Mouse (Mus musculus): ENCODE results near the gene Angptl2. TPM values are rescaled to one million over a fixed set of nuclear protein-coding genes. Genes with fewer than 3 reads are reported as not detected.

Gene Angptl2
- polyA plus RNA-seq, 1 experiment: 15.1 TPM

GRCm38 (mm10) chr2:33245350-33245749 is 29.5 kb downstream of the Angptl2 start:
- TF ChIP-seq POLR2A (IDR thresholded peaks at IDR 0.05; ENCODE audit: borderline replicate concordance, low read depth, low read length) (no peak), CTCF (IDR thresholded peaks at IDR 0.05; ENCODE audit: low read depth, low read length) (no peak)
- Histone ChIP-seq H3K4me3 (ENCODE audit: insufficient read depth, low read length) (no peak overlapping the region), H3K4me1 (ENCODE audit: control insufficient read depth, insufficient read depth, low read length) (peaks cover 16% of the 10 kb centered on the region), H3K27ac (ENCODE audit: insufficient read depth, low read depth, low read length) (no peak overlapping the region)

DNA sequence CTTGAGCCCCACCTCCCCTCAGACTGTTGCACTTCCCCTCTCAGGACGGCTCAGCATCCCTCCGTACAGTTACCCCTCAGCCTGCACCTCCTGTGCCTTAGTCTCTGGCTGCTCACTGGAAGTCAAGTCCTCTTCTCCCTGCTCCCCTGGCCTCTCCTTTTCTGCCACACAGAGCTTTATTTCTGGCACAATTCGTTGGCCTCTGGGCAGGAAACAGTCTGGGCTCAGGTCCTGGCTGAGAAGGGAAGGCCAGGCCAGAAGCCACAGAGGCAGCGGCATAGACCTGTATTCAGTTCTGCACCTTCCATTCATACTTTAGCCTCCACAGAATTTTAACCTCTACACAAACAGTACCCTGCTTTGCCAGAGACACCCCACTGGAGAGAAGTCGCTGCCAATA is 31.0 kb downstream of the Angptl2 start:
- peaks cover 5% of the 10 kb centered on the region for H3K4me1 ChIP-seq (ENCODE audit: control insufficient read depth, insufficient read depth, low read length)
- no peak overlapping the region for H3K27ac ChIP-seq (ENCODE audit: insufficient read depth, low read depth, low read length)
- TF ChIP-seq CTCF (IDR thresholded peaks at IDR 0.05; ENCODE audit: low read depth, low read length): no peak
- no peak for TF ChIP-seq POLR2A (IDR thresholded peaks at IDR 0.05; ENCODE audit: borderline replicate concordance, low read depth, low read length)
- H3K4me3 ChIP-seq (ENCODE audit: insufficient read depth, low read length): no peak overlapping the region

- no peak overlapping the region for H3K4me3 ChIP-seq (ENCODE audit: insufficient read depth, low read length)
- TF ChIP-seq CTCF (IDR thresholded peaks at IDR 0.05; ENCODE audit: low read depth, low read length) (no peak), POLR2A (IDR thresholded peaks at IDR 0.05; ENCODE audit: borderline replicate concordance, low read depth, low read length) (no peak)
- H3K4me1 ChIP-seq (ENCODE audit: control insufficient read depth, insufficient read depth, low read length): no peaks in the 10 kb centered on the region
- no peak overlapping the region for H3K27ac ChIP-seq (ENCODE audit: insufficient read depth, low read depth, low read length)
Measured at GRCm38 (mm10) chr2:33248549-33248948, 32.7 kb downstream of the Angptl2 start.

DNA sequence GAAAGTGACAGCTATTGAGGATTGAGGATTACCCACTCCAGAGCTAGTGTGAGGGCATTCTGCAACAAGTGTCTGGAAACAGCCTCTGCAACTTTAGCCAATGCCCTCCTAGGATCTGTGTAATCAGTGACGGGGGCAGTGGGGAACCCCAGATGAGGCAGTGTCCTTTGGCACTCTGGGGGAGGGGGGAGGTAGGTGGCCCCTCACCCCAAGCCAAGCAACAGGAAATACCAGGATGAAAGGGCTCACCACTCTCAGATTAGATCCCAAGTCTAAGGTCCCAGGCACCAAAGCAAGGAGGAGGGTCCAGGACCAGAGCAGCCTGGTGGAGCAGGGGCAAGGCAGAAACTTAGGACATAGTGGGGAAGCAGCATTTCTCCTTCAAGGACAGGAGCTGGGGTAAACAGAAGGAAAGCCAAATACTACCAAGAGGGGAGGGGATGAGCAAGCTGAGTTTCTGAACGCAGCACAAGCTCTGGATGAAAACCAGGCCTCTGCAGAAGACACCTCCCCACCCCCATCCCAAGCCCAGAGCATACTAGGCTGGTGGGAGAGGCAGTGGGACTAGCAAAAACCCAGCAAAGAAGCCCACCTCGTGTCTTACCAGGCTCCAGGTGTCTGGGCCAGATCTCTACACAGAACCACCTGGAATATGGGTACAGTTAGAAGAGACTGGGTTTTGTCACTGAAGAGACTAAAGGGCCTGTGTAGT is 34.2 kb downstream of the Angptl2 start:
- TF ChIP-seq CTCF (IDR thresholded peaks at IDR 0.05; ENCODE audit: low read depth, low read length) (no peak), POLR2A (IDR thresholded peaks at IDR 0.05; ENCODE audit: borderline replicate concordance, low read depth, low read length) (no peak)
- Histone ChIP-seq H3K27ac (ENCODE audit: insufficient read depth, low read depth, low read length) (no peak overlapping the region), H3K4me1 (ENCODE audit: control insufficient read depth, insufficient read depth, low read length) (peaks cover 10% of the 10 kb centered on the region), H3K4me3 (ENCODE audit: insufficient read depth, low read length) (no peak overlapping the region)

DNA sequence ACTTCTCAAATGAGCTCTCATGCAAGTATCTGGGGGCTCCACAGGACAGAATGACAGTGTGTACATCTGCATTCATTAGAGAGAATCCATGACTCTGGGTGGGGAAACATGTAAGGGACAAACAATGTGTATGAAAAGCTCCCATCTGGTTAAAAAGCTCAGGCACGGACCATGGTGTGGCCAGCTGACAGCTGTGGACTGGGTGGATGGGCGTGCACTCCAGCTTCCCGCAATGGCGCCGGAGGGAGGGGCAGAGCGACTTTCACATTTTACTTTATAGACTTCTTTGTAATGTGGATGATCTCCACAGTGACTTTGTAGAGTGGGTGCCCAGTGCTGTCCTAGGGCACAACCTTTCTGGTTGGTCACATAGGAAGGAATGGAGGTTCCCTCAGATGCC is 36.9 kb downstream of the Angptl2 start:
- H3K4me3 ChIP-seq (ENCODE audit: insufficient read depth, low read length): no peak overlapping the region
- H3K27ac ChIP-seq (ENCODE audit: insufficient read depth, low read depth, low read length): no peak overlapping the region
- H3K4me1 ChIP-seq (ENCODE audit: control insufficient read depth, insufficient read depth, low read length): peaks cover 14% of the 10 kb centered on the region
- no peak for TF ChIP-seq CTCF (IDR thresholded peaks at IDR 0.05; ENCODE audit: low read depth, low read length)
- TF ChIP-seq POLR2A (IDR thresholded peaks at IDR 0.05; ENCODE audit: borderline replicate concordance, low read depth, low read length): no peak

- Histone ChIP-seq H3K4me1 (ENCODE audit: control insufficient read depth, insufficient read depth, low read length) (peaks cover 14% of the 10 kb centered on the region), H3K27ac (ENCODE audit: insufficient read depth, low read depth, low read length) (no peak overlapping the region), H3K4me3 (ENCODE audit: insufficient read depth, low read length) (no peak overlapping the region)
- TF ChIP-seq CTCF (IDR thresholded peaks at IDR 0.05; ENCODE audit: low read depth, low read length) (no peak), POLR2A (IDR thresholded peaks at IDR 0.05; ENCODE audit: borderline replicate concordance, low read depth, low read length) (no peak)
Measured at GRCm38 (mm10) chr2:33253572-33254190, 37.8 kb downstream of the Angptl2 start.

GRCm38 (mm10) chr2:33254318-33254985 is 38.6 kb downstream of the Angptl2 start:
- no peak overlapping the region for H3K4me3 ChIP-seq (ENCODE audit: insufficient read depth, low read length)
- TF ChIP-seq CTCF (IDR thresholded peaks at IDR 0.05; ENCODE audit: low read depth, low read length) (no peak), POLR2A (IDR thresholded peaks at IDR 0.05; ENCODE audit: borderline replicate concordance, low read depth, low read length) (no peak)
- no peak overlapping the region for H3K27ac ChIP-seq (ENCODE audit: insufficient read depth, low read depth, low read length)
- H3K4me1 ChIP-seq (ENCODE audit: control insufficient read depth, insufficient read depth, low read length): peaks cover 14% of the 10 kb centered on the region

DNA sequence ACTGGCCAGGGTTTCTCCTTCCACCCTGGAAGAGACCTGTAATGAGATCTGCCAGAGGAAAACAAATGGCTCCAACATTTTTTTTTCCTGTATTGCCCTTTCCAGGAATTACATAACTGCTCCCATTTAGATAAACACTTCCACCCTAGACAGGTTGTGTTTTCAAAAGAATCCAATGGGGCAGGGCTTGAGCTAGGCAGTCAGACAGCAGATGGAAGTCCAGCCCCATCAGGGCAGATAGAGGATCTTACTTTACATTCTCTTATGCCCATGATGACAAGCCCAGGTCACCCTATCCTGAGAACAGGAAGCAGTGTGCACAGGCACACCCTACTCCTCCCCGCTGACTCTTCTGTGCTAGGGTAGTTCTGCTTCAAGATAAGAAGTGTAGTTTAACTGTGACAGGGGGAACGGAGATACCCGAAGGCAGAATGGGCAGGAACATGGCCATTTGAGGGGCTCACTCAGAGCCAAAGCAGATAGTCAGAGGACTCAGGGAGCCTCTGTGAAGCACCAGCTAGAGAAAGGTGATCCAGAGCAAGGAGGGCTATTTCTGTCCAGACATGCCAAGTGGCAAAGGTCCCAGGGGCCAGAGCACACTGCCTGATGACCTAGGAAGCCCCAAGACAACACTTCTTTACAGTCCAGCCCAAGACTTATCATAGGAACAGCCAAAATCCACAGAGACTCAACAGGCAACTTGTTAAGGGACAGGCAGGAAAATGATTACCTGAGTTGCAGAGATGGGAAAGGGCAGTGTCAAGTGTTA is 41.1 kb downstream of the Angptl2 start:
- Histone ChIP-seq H3K4me3 (ENCODE audit: insufficient read depth, low read length) (no peak overlapping the region), H3K4me1 (ENCODE audit: control insufficient read depth, insufficient read depth, low read length) (peaks cover 14% of the 10 kb centered on the region), H3K27ac (ENCODE audit: insufficient read depth, low read depth, low read length) (no peak overlapping the region)
- TF ChIP-seq CTCF (IDR thresholded peaks at IDR 0.05; ENCODE audit: low read depth, low read length): 0 out of 2 replicates have a peak, but pooled peaks have one; percentile 7
- TF ChIP-seq POLR2A (IDR thresholded peaks at IDR 0.05; ENCODE audit: borderline replicate concordance, low read depth, low read length): no peak

DNA sequence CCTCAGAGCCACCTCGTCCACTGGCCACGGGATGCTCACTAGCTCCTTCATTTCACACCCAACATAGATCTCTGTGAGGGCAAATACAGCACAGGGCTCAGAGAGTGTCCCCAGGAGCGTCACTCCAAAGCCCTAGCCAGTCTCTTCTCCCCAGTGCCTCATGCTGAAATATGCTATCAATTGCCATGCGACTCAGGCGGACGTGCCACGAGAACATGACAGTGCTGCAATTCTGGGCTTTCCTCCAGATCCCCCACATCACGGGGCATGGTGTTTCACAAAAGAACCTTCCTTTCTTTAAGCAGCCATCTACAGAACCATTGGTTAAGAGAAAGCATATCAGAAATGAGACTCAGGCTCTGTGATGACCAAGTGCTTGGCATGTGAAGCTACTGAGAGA is 44.9 kb downstream of the Angptl2 start:
- TF ChIP-seq POLR2A (IDR thresholded peaks at IDR 0.05; ENCODE audit: borderline replicate concordance, low read depth, low read length) (no peak), CTCF (IDR thresholded peaks at IDR 0.05; ENCODE audit: low read depth, low read length) (no peak)
- H3K4me1 ChIP-seq (ENCODE audit: control insufficient read depth, insufficient read depth, low read length): peaks cover 4% of the 10 kb centered on the region; the same call in 1 of the 2 replicates
- no peak overlapping the region for H3K27ac ChIP-seq (ENCODE audit: insufficient read depth, low read depth, low read length)
- no peak overlapping the region for H3K4me3 ChIP-seq (ENCODE audit: insufficient read depth, low read length)

Data from bone marrow macrophage, adult 2 months (primary cell).